Mouse (Mus musculus): Measurements from ENCODE around the gene Ccl27a.

- no peak for TF ChIP-seq POLR2A (IDR thresholded peaks at IDR 0.05; ENCODE audit: borderline replicate concordance, low read depth, low read length)
- TF ChIP-seq CTCF (IDR thresholded peaks at IDR 0.05; ENCODE audit: low read depth, low read length), result no peak
These were observed 47.0 kb downstream of the Ccl27a start for GRCm38 (mm10) chr4:41726826-41727621.

All from bone marrow macrophage, adult 2 months (primary cell).